Mouse (Mus musculus) olfactory bulb, adult 2 months (tissue): Measurements from ENCODE around the gene Fbxl17. TPM values are rescaled to one million over a fixed set of nuclear protein-coding genes. Genes with fewer than 3 reads are reported as not detected.

Experiments
- H3K27ac ChIP-seq: fragments of 200-500 bp; 2 replicates; pipeline ENCODE4 v1.5.1; 2012; ENCODE audit warnings: low read depth, low read length; ENCODE audit not compliant: insufficient read depth
- H3K4me1 ChIP-seq: fragments of 200-500 bp; 2 replicates; pipeline ENCODE4 v1.6.1; 2012; ENCODE audit warnings: low read length; ENCODE audit not compliant: control insufficient read depth, insufficient read depth
- H3K4me3 ChIP-seq: fragments of 200-500 bp; 2 replicates; pipeline ENCODE4 v1.5.1; 2012; ENCODE audit warnings: mild to moderate bottlenecking, low read depth, low read length, moderate library complexity; ENCODE audit not compliant: insufficient read depth
- CTCF ChIP-seq: fragments of 200-500 bp; IDR thresholded peaks from 2 replicates; pipeline ENCODE4 v1.5.1; 2012; ENCODE audit warnings: low read depth, mild to moderate bottlenecking, low read length, moderate library complexity; ENCODE audit not compliant: insufficient read depth
- POLR2A ChIP-seq: fragments of 200-500 bp; IDR thresholded peaks from 2 replicates; pipeline ENCODE4 v1.6.1; 2012; ENCODE audit warnings: mild to moderate bottlenecking, low read depth, low read length, moderate library complexity; ENCODE audit not compliant: insufficient read depth
- WGBS: fragments of 180-500 bp; shearing (Covaris S2); methylation state at CpG from one replicate; pipeline ENCODE4 v1.1.7; 2018; 5-methylcytosine and 5-hydroxymethylcytosine counted together
- polyA plus RNA-seq: library from polyadenylated mRNA; stranded (reverse); fragments of >200 nt; gene quantifications from 2 replicates; pipeline ENCODE4 v1.2.4, GENCODE M21; 2012; ENCODE audit warnings: low replicate concordance; ENCODE audit not compliant: missing spikeins, insufficient read depth, insufficient read length

The Fbxl17 gene
- polyA plus RNA-seq, 1 experiment, result not detected

DNA sequence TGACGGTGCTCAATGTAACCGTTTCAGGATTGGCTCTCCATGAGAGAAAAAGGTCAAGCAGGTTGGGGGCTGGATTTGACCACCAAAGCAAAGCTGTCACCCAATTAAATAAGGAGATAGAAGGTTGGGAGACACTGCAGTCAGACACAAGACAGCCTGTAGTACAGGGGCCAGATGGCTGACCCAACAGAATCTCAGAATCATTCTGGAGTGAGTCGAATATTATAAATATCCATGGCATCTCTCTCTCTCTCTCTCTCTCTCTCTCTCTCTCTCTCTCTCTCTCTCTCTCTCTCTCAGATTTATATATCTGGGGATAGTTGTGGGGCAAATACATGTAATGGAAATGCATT is 487.3 kb downstream of the Fbxl17 start:
- WGBS, result 63% methylated on average over 3 of the region's 3 CpGs
- H3K4me1 ChIP-seq, result peaks cover 11% of the 10 kb centered on the region
- no peak for TF ChIP-seq CTCF
- no peak for TF ChIP-seq POLR2A
- H3K27ac ChIP-seq, result no peak overlapping the region
- no peak overlapping the region for H3K4me3 ChIP-seq

DNA sequence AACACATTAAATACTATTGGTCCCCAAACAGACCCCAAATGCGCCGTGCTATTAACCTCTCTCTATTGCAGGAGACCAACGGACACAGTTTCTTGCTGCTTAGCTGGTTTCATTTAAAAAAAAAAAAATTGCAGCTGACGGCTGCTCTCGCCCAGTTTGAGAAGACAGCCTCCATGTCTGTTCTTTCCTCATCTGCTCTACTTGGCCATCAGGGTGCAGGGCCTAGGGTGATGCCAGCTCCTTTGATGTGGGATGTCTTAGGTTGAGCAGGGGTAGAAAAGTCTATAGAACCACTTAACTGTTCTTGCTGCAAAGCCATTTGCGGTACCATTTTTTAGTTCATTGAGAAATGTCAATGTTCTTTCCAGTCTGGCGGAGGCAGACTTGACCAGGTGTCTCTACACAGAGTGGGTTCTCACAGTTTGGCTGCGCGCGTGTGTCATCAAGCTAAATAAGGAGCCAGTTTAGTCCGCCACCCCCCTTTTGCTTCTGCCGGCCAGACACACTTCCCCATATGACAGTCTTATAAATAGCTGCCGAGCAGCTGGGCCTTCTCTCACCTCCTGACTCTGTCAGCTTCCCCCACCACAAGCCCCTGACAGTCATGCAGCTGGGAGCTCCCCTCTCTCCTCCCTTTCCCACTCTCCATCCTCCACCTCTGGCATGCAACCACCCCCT is 487.8 kb downstream of the Fbxl17 start:
- no peak for TF ChIP-seq POLR2A
- no peak for TF ChIP-seq CTCF
- no peak overlapping the region for H3K27ac ChIP-seq
- no peak overlapping the region for H3K4me3 ChIP-seq
- H3K4me1 ChIP-seq, result peaks cover 11% of the 10 kb centered on the region
- WGBS, result 74% methylated on average over 13 of the region's 13 CpGs

DNA sequence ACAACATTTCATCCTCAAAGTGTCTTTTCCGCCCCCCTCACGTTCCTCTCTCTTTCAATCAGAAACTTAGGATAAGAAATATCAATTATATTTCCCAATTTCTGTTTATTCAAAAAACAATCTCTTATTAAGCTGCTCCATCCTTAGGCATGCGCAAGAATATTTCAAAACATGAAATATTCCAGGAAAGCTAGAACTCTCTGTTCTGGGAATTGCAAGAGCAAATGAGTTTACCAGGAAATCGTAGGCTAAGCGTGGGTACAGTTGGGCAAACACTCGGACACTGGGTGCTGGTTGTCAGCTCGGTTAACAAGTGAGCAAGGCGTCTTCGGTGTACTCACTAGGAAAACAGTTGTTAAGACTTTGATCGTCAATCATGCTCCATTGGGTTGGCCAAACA is 489.0 kb downstream of the Fbxl17 start:
- no peak for TF ChIP-seq CTCF
- TF ChIP-seq POLR2A, result no peak
- no peak overlapping the region for H3K4me3 ChIP-seq
- H3K4me1 ChIP-seq, result peaks cover 11% of the 10 kb centered on the region
- H3K27ac ChIP-seq, result no peak overlapping the region
- 95% methylated on average over 10 of the region's 10 CpGs for WGBS

DNA sequence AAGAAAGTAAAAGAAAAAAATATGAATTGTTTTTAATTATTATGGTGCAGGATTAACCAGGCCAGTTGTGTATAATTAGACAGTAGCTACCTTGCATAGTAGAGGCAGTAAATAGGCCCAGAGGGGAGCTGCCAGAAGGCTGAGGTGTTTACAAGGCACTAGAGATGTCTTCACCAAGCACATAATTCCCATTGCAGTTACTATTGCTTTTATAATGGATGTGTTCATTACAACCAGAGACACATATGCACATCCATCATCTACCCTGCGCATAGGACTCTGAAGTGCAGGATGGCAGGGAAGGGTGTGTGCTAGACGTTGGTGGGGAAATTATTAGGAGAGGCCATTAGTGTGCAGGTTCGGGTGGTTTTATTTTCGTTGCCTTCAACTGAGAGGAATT is 491.0 kb downstream of the Fbxl17 start:
- 78% methylated on average over 4 of the region's 4 CpGs for WGBS
- Histone ChIP-seq H3K4me1 (peaks cover 11% of the 10 kb centered on the region), H3K4me3 (no peak overlapping the region), H3K27ac (no peak overlapping the region)
- no peak for TF ChIP-seq POLR2A

DNA sequence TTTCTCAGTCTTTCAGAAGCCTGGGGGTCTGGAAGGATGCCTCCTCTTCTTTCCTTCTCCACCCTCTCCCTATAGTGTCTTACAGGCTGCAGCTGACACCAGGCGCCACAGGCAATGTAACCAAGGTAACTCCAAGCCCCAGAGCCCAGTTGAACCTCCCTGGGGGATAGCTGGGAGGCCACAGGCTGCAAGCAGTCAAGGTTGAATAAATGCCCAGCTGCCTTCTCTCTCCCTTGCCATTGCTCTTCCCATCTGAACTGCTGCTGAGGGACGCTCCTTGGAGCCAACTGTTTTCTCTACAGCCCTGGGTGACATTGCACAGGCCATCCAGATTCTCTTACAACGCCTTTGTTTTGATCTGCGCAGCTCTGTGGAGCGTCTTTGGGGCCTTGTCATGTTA is 491.5 kb downstream of the Fbxl17 start:
- 73% methylated on average over 5 of the region's 5 CpGs for WGBS
- H3K27ac ChIP-seq, result no peak overlapping the region
- TF ChIP-seq POLR2A, result no peak
- no peak for TF ChIP-seq CTCF

DNA sequence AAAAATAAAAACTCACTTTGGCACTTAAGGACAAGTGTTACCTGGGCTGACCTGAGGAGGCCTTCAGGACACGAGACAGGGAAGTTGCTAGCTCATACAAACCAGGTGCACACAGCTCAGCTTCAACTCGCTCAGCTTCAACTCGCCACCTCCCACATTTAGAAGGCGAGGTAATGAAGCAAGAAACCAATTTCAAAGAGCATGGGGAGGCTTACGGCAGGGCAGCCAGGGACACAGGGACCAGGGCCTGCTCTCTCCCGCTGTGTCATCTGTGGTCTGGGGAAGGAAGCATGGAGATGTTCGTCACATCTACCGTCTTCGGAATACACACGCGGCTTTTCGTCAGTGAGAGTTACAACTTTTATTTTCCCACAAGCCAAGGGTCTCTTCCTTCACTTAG is 491.9 kb downstream of the Fbxl17 start:
- no peak overlapping the region for H3K4me3 ChIP-seq
- H3K27ac ChIP-seq, result no peak overlapping the region
- peaks cover 11% of the 10 kb centered on the region for H3K4me1 ChIP-seq
- no peak for TF ChIP-seq POLR2A
- TF ChIP-seq CTCF, result no peak
- 84% methylated on average over 12 of the region's 12 CpGs for WGBS

More for the DNA sequence above, 491.5 kb downstream of the Fbxl17 start:
- Histone ChIP-seq H3K4me3 (no peak overlapping the region), H3K4me1 (peaks cover 11% of the 10 kb centered on the region)
